Mouse (Mus musculus) erythroblast, adult 5-6 weeks (primary cell): ENCODE measurements around the gene Kif26b. TPM values are rescaled to one million over a fixed set of nuclear protein-coding genes. Genes with fewer than 3 reads are reported as not detected.
A peak's percentile ranks its signal among the peaks of the same experiment; 100 is the strongest.

Source experiments
- ATAC-seq: replicated peaks from 2 replicates; pipeline ENCODE4 v1.8.0; 2016; ENCODE audit warnings: moderate number of reproducible peaks, mild to moderate bottlenecking, moderate TSS enrichment, inconsistent platforms; ENCODE audit not compliant: poor library complexity, low FRiP score, severe bottlenecking
- total RNA-seq, 2 experiments: library from RNA; stranded (forward) in 1 of 2; stranded (reverse) in 1 of 2; fragments of 150-400 nt in 1 of 2; fragments of 200-764, 138-1000 nt in 1 of 2; gene quantifications; 2 replicates each; pipeline versions ENCODE4 v1.2.3 to v1.2.4; 2015 to 2017; ENCODE audit warnings: low replicate concordance in 2 of 2

The Kif26b gene
- total RNA-seq, 2 experiments from 2014 or later: not detected

DNA sequence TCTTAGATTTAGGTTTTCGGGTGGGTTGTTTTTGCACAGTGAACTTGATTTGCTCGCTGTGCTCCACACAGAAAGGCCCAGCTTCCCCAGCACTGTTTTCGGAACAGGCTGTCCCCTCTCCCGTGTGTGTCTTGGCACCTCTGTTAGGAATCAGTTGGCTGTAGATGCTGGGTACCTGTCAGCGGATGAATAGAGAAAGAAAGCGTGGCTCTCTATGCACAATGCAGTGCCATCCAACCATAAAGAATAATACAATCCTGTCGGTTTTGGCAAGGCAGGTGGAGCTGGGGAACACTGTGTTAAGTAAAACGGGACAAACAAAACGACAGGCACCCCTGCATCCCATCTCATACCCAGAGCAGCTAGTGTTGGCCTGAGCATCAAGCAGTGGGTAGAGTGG lies 220.9 kb downstream of the Kif26b start:
- ATAC-seq: no peak

DNA sequence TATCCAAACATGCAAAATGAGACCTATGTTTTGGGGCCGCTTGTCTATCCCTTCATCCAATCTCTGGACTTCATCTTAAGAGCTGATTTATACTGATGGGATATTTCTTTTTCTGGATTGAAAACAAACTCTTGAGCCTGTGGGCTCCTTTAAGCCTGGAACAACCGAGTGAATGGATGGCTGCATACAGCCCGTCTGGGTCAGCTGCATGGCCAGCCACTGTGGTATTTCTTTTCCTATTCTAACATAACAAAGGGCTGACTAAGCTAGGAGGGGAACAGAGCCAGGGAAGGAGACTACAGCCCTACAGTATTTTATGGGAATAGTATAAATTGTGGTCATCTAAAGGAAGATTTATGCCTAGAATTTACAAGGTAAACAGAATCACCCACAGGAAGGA lies 229.5 kb downstream of the Kif26b start:
- ATAC-seq: no peak

DNA sequence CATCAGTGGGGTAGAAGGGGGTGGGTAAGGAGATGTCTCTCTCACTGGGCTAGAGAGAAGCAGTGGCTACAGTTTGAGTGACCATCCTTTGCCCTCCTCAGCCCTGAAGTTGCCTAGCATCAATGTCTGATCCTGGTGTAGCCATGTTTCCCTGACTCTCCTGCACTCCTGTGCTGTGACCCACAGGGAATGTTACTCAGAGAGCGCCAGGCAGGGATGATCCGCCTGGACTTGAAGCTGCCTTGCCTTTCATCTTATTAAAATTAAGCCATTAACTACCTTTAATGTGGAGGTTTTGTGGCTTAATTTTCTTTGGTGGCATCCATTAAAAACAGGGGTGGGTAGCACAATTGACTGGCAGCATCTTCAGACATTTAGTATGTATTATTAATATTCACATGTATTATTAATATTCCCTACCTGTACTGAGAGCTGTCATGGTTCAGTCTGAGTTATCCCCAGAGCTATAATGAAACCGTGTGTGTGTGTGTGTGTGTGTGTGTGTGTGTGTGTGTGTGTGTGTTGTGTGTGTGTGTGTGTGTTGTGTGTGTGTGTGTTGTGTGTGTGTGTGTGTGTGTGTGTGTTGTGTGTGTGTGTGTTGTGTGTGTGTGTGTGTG lies 233.3 kb downstream of the Kif26b start:
- no peak for ATAC-seq

DNA sequence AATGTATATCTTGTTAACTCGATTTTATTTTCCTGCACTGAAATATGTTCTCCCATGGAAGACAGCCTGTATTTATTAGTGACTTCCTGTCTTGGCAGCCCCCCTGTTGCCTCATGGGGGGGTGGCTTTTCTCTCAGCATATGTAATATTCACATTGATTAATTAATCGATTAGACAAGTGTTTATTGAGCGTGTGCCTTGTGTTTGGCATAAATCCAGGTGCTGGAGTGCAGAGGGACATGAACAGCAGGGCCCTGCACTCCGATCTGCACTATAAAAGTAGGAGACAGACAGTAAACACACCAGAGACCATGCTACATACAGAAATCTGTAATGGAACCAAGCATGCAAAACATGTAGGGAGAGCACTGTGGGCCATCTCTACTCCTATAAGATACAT lies 236.0 kb downstream of the Kif26b start:
- ATAC-seq: no peak

DNA sequence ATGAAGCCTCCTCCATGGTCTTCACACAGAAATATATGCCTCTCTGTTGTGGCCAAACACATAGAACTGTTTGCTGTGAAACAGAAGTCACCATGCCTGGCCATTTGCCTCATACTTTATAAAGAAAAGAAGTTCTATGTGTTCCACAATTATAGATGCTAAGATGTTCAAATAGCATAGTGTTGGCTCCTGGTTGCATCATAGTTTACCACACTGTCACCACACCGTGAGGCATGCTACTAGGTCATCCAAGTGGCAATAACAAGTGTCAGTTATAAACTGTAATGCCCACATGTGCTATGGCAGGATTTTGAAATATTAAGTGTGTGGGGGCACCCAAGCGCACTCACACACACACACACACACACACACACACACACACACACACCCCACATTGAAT lies 236.7 kb downstream of the Kif26b start:
- ATAC-seq: no peak

DNA sequence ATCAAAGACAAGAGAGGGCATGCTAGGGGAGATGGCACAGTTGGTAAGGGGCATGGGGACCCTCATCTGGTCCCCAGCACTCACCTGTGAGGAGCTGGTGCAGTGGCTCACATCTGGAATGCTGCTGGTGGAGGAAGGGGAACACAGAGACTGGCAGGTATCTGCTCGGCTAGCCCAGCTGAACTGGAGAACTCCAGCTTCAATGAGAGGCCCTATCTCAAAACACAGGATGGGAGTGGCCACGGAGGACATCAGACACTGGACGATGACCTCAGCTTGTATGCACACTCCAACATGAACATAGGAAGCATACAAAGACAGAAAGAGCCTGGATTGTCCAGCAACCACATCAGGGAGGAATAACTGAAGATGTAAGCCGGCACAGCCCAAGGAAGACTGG lies 240.1 kb downstream of the Kif26b start:
- peak; percentile 61; the same call in 1 of the 2 replicates for ATAC-seq

DNA sequence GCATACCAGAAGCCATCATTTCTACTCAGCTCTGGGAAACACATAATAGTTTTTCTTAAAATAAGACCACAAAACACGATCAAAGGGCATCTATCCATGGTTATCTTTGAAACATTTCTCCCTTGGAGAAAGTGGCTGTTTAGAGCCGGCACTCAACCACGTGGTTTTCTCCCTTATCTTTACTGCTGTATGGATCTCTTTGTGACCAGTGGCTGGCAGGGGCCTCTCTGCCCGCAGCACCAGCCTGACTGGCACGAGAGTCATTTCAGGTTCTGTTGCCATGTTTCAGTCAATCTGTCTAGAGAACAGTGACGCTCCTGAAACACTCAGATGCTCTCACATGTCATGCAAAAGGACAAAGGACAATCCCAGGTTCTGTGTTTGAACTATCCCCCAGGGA lies 241.1 kb downstream of the Kif26b start:
- ATAC-seq: no peak

DNA sequence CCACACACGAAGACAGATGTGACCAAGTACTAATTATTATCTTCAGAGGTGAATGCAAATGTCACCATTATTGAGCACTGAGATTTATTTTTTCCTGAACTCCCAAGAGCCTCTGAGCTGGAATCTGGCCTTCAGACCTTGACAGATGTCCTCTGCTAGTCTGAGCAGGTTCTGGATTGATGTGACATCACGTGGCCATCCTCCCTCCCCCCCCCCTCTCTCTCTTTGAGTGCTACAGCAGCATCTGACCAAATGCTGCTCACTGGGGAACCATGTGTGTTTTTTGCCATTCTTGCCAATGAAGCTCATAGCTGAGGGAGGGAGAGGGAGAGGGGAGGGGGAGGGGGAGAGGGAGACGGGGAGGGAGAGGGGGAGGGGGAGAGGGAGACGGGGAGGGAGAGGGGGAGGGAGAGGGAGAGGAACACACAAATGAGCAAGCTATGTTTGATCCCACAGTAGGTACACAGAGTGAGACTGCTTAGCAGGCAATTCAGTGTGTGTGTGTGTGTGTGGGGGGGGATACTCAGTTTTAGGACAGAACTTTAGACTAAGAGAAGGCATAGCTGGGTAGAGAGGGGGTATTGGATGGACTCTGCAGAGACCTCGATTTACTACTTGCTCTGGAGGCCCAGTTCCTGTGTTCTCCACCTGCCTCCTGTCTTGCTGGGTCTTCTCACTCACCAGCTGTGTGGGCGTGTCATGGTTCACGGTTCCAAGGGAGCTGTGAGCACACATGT lies 241.9 kb downstream of the Kif26b start:
- ATAC-seq: no peak

DNA sequence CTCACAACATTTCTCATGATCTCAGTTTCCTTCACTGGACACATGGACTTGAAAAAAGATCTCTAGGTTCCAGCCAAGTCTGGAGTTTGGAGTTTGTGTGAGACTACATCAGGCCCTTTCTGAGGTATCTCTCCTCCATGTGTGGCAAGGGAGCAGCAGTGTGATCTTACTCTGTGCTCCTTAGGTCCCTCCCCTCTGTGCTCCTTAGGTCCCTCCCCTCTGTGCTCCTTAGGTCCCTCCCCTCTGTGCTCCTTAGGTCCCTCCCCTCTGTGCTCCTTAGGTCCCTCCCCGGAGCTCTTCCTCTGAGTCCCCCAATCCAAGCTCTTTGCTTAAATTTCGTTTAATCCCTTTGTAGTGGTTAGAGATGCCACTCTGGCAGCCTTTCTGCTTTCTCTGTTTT lies 250.8 kb downstream of the Kif26b start:
- ATAC-seq: peak; percentile 86

DNA sequence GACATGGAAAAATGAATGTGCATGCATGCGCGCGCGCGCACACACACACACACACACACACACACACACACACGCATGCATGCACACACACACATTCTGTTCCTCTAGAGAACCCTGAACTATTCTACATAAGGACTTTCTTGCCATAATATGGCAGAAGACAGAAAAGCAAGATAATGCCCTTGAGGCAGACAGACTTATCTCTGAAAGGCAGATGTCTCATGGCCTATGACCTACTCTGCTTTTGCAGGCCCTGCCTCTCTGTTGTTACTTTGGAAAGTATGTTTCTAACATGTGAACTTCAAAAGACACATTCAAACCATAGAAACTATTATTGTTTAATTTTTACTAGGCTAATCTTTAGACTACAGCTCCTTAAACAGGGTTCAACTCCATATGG lies 255.1 kb downstream of the Kif26b start:
- ATAC-seq: 0 out of 2 replicates have a peak, but pooled peaks have one; percentile 56

DNA sequence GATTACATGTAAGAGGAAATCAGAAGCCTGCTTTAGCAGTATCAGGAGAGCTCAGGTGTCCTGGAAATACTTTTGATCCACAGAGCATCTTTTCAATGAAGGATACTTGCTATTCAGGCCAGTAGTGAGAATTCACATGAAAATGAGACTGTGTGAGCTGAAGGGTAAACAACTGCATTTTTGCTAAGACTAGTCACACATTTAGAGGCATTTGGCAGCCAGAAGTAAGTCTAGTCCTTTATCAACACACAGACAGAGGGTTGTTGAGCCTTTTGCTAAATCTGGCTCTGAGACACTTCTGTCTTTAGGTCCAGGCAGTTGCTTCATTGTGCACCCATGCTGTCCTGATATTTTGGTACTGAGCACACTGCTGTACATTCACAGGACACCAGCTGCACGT lies 262.3 kb downstream of the Kif26b start:
- ATAC-seq: no peak

DNA sequence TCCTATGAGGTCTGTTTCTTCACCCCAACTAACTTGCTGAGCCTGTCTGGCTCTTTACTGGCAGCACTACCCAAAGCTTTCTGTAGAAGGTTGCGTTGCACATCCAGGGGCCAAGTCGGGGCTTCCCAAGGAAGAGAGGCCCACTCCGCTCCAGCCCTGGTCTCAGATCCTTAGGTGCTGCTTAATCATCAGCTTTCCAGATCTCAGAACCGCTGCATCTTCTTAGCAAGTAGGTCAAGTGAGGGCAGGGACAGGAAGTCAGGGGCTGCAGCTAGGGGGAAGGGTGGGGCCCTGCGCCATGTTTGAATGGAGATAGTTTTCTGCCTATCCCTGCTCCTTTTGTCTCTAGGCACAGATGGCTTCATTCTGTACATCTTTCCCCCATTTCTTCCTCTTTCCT lies 263.8 kb downstream of the Kif26b start:
- no peak for ATAC-seq

DNA sequence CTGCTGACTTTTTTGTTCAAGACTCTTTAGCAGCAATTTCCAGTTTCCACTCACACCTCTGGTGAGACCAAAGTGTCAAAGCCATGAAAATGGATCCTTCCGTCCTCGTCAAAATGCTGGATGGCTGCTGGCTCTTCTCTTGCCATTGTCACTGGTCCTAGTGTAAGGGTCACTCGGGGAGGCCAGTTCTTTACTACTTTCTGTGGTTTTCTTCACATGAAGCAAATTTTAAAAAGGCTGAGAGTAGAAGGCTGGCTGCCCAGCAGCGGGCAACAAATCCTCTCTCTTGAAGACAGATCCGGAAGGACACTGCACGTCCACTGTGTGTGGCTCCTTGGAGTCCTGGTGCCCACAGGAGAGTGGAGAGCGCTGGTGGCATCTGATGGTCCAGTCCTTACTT lies 265.9 kb downstream of the Kif26b start:
- ATAC-seq: no peak

DNA sequence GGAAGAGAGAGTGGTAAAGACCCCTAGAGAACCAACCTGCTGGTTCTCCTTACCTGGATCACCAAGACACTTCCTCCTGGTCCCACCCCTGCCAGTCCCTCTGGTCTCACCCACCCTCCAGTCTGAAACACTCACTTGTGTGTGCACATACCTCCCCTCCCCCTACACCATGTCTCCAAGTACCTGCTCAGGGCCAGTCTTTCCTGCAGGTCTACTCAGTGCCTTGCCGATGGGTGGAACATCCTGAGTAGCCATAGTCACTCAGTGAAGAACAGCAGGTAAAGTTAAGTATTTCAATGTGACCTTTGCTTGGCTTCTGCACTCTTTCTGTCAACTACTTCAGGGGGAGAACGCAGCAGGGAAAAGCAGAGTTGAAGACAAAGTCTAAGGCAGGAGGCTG lies 268.5 kb downstream of the Kif26b start:
- 0 out of 2 replicates have a peak, but pooled peaks have one; percentile 42 for ATAC-seq

DNA sequence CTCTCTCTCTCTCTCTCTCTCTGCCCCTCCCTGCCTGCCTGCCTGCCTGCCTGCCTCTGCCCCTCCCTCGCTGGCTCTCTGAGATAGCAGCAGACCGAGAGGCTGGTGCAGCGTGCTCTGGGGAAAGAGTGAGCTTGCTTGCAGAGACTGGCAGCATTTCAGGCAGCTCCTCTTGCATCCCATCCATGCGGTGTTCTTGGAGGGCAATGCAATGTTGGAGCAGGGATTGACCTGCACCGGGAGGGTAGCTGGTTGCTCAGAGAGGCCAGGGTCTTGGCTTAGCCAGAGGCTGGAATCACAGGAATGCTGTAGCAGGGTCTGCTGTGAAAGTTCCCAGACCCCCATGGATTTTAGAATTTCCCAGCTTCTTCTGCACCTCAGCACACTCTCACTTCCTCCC lies 269.4 kb downstream of the Kif26b start:
- peak; percentile 67; the same call in 1 of the 2 replicates for ATAC-seq

DNA sequence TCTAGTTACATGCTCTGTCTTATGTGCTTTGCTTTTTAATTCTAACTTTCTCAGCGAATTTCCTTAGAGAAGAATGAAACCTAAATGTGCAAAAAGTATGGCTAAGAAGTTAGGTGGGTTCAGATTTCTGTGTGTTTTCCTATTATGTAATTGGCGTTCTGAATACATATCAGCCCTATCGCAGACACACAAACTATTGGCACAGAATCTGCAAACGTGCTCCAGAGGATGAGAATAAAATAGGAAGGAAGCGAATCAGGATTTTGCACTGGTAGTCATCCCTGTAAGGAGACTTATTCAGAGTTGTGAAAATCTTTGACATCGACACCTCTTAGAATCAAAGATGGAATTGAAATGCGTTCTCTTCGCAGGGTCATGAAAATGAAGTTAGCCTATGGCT lies 270.0 kb downstream of the Kif26b start:
- ATAC-seq: no peak

DNA sequence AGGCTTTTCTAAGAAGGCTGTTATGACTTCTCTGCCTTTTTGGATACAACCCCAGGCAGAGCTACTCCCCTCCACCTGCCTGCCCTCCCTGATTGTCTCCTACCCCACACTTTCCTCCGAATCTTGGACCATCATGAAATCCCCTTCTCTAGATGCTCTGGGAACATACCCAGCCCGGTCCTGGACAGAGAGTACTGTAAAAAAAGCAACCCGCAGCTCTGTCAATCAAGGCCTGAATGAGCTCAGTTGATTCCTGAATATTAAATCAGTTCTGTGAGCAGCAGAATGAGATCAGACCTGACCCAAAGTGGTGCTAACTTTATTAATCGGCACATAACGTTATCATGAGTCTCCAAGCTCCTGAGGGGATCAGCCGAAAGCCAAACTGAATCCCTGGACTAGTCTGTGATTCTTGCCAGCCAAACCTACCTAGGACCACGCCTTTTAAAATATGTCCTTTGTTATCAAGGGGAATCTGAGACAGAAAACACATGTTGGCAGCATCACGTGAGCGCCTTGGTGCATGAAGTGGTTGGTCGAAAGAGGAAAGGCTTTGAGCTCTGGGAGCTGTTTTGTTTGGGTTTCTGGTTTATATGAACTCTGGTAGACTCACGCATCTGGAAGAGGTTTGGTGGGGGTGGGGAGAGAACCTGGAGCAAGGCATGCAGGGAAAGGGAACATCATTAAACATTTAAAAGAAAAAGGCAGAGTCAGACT lies 271.1 kb downstream of the Kif26b start:
- no peak for ATAC-seq

DNA sequence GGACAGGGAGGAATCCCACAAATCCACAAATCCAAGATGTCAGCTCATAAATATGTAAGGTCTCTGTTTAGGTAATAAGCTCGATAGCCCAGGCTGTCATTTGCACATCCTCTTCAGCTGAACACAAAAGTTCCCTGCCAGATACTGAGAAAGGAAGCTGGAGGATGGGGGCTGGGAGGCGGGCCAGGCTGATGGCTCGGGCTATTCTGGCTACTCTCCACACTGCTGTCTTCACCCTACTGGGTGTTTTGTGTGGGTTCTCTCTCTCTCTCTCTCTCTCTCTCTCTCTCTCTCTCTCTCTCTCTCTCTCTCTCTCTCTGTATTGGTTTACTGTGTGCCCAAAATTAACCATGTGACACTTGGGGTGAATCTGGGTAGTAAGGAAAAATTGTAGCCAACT lies 274.2 kb downstream of the Kif26b start:
- no peak for ATAC-seq

DNA sequence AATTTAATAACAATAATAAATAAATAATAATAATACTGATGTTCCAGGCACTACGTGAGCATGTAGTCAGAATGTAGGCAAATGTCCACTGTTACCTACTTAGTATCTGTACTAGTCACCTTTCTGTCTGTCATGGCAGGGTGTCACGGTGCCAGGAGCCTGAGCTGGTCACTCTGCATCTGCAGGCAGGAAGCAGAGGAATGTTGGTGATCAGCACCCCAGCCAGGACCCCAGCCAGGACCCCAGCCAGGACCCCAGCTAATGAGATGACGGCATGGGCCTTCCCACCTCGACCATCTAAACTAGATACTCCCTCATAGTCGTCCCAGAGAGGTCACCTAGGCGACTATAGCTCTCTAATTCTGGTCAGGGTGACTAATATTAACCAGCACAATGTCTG lies 288.6 kb downstream of the Kif26b start:
- no peak for ATAC-seq

DNA sequence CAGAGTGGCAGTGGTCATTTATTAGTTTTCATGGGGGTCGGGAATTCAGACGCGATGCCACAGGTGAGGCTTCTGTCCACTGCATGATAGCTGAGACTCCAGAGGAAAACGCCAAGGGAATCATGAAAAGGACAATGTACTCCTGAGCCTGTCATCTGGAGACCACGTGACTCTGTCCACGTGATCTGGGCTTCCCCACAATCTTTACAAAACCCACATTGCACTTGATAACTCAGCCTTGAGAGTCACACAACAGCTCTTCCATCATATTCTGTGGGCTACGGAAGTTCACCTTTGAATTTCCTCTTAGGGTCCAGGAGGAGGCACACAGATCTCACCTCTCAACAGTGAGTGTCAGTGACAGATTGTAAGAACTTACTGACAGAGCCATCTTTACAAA lies 290.1 kb downstream of the Kif26b start:
- no peak for ATAC-seq

DNA sequence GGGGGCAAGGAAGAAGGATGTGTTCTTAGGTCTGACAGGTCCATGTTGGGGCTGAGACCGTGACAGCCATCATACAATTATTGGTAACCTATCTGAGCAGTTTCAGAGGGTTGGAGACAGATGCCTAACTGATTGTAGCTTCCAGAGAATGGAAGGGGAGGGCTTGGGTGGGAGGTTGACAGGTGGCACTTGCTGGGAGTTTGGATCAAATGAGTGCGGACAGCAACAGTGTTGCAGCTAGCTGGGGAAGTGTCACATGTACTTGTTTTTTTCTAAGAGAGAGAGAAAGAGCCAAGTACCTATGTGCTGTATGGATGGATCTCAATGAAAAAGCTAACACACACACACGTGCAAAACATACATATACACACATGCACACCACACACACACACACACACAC lies 291.2 kb downstream of the Kif26b start:
- ATAC-seq: no peak
